Mouse (Mus musculus): Measurements from ENCODE around the gene Ccdc157. TPM values are rescaled to one million over a fixed set of nuclear protein-coding genes. Genes with fewer than 3 reads are reported as not detected.

The Ccdc157 gene
- polyA plus RNA-seq, 1 experiment from 2014 or later: 3.6 TPM

GRCm38 (mm10) chr11:4148536-4149156, 11.4 kb downstream of the Ccdc157 start:
- DNase-seq (ENCODE audit: low spot score): no peak
- Histone ChIP-seq H3K4me2 (ENCODE audit: low read depth, low read length) (no peak overlapping the region), H3K4me1 (ENCODE audit: control insufficient read depth, insufficient read depth, low read length) (no peaks in the 10 kb centered on the region), H3K9me3 (replicated peaks; ENCODE audit: control insufficient read depth, low read length) (no peaks in the 10 kb centered on the region), H3K4me3 (ENCODE audit: low read depth, low read length) (no peak overlapping the region), H3K9ac (replicated peaks; ENCODE audit: low read length) (no peak overlapping the region), H3K27ac (replicated peaks; ENCODE audit: low read depth, low read length) (no peak overlapping the region), H3K36me3 (replicated peaks; ENCODE audit: control insufficient read depth, insufficient read depth, low read depth, low read length) (peaks cover 2% of the 10 kb centered on the region; the same call in 1 of the 2 replicates), H3K27me3 (ENCODE audit: control insufficient read depth, insufficient read depth, low read length) (no peaks in the 10 kb centered on the region)
- WGBS: 84% methylated on average over 9 of the region's 9 CpGs
- ATAC-seq (replicated peaks; ENCODE audit: insufficient number of reproducible peaks, low FRiP score, low TSS enrichment, low read depth): no peak

GRCm38 (mm10) chr11:4148120-4148519, 12.0 kb downstream of the Ccdc157 start:
- Histone ChIP-seq H3K27ac (replicated peaks; ENCODE audit: low read depth, low read length) (no peak overlapping the region), H3K36me3 (replicated peaks; ENCODE audit: control insufficient read depth, insufficient read depth, low read depth, low read length) (peaks cover 2% of the 10 kb centered on the region; the same call in 1 of the 2 replicates), H3K4me2 (ENCODE audit: low read depth, low read length) (no peak overlapping the region), H3K4me3 (ENCODE audit: low read depth, low read length) (no peak overlapping the region), H3K4me1 (ENCODE audit: control insufficient read depth, insufficient read depth, low read length) (no peaks in the 10 kb centered on the region), H3K9me3 (replicated peaks; ENCODE audit: control insufficient read depth, low read length) (no peaks in the 10 kb centered on the region), H3K27me3 (ENCODE audit: control insufficient read depth, insufficient read depth, low read length) (no peaks in the 10 kb centered on the region), H3K9ac (replicated peaks; ENCODE audit: low read length) (no peak overlapping the region)
- ATAC-seq (replicated peaks; ENCODE audit: insufficient number of reproducible peaks, low FRiP score, low TSS enrichment, low read depth) (no peak), DNase-seq (ENCODE audit: low spot score) (no peak)
- 84% methylated on average over 5 of the region's 5 CpGs for WGBS

- DNase-seq (ENCODE audit: low spot score) (no peak), ATAC-seq (replicated peaks; ENCODE audit: insufficient number of reproducible peaks, low FRiP score, low TSS enrichment, low read depth) (no peak)
- Histone ChIP-seq H3K27ac (replicated peaks; ENCODE audit: low read depth, low read length) (no peak overlapping the region), H3K27me3 (ENCODE audit: control insufficient read depth, insufficient read depth, low read length) (no peaks in the 10 kb centered on the region), H3K4me3 (ENCODE audit: low read depth, low read length) (no peak overlapping the region), H3K4me2 (ENCODE audit: low read depth, low read length) (no peak overlapping the region), H3K9ac (replicated peaks; ENCODE audit: low read length) (no peak overlapping the region), H3K36me3 (replicated peaks; ENCODE audit: control insufficient read depth, insufficient read depth, low read depth, low read length) (peaks cover 2% of the 10 kb centered on the region), H3K4me1 (ENCODE audit: control insufficient read depth, insufficient read depth, low read length) (no peaks in the 10 kb centered on the region), H3K9me3 (replicated peaks; ENCODE audit: control insufficient read depth, low read length) (no peaks in the 10 kb centered on the region)
- WGBS: 88% methylated on average over 10 of the region's 10 CpGs
Measured at GRCm38 (mm10) chr11:4147098-4147497, 13.0 kb downstream of the Ccdc157 start.

GRCm38 (mm10) chr11:4146381-4146780, 13.7 kb downstream of the Ccdc157 start:
- no peak for ATAC-seq (replicated peaks; ENCODE audit: insufficient number of reproducible peaks, low FRiP score, low TSS enrichment, low read depth)
- no peak overlapping the region for H3K27ac ChIP-seq (replicated peaks; ENCODE audit: low read depth, low read length)
- no peaks in the 10 kb centered on the region for H3K27me3 ChIP-seq (ENCODE audit: control insufficient read depth, insufficient read depth, low read length)
- H3K9ac ChIP-seq (replicated peaks; ENCODE audit: low read length): no peak overlapping the region
- no peak for DNase-seq (ENCODE audit: low spot score)
- H3K4me2 ChIP-seq (ENCODE audit: low read depth, low read length): no peak overlapping the region
- no peaks in the 10 kb centered on the region for H3K9me3 ChIP-seq (replicated peaks; ENCODE audit: control insufficient read depth, low read length)
- 81% methylated on average over 6 of the region's 6 CpGs for WGBS
- H3K4me3 ChIP-seq (ENCODE audit: low read depth, low read length): no peak overlapping the region
- H3K4me1 ChIP-seq (ENCODE audit: control insufficient read depth, insufficient read depth, low read length): no peaks in the 10 kb centered on the region
- peaks cover 2% of the 10 kb centered on the region for H3K36me3 ChIP-seq (replicated peaks; ENCODE audit: control insufficient read depth, insufficient read depth, low read depth, low read length)

GRCm38 (mm10) chr11:4143281-4144062, 16.6 kb downstream of the Ccdc157 start:
- Histone ChIP-seq H3K27ac (replicated peaks; ENCODE audit: low read depth, low read length) (no peak overlapping the region), H3K4me1 (ENCODE audit: control insufficient read depth, insufficient read depth, low read length) (no peaks in the 10 kb centered on the region), H3K9me3 (replicated peaks; ENCODE audit: control insufficient read depth, low read length) (no peaks in the 10 kb centered on the region), H3K9ac (replicated peaks; ENCODE audit: low read length) (no peak overlapping the region), H3K36me3 (replicated peaks; ENCODE audit: control insufficient read depth, insufficient read depth, low read depth, low read length) (peaks cover 8% of the 10 kb centered on the region), H3K4me3 (ENCODE audit: low read depth, low read length) (no peak overlapping the region), H3K4me2 (ENCODE audit: low read depth, low read length) (no peak overlapping the region), H3K27me3 (ENCODE audit: control insufficient read depth, insufficient read depth, low read length) (no peaks in the 10 kb centered on the region)
- 91% methylated on average over 21 of the region's 21 CpGs for WGBS
- ATAC-seq (replicated peaks; ENCODE audit: insufficient number of reproducible peaks, low FRiP score, low TSS enrichment, low read depth) (no peak), DNase-seq (ENCODE audit: low spot score) (no peak)

GRCm38 (mm10) chr11:4142352-4142751, 17.7 kb downstream of the Ccdc157 start:
- Histone ChIP-seq H3K9me3 (replicated peaks; ENCODE audit: control insufficient read depth, low read length) (no peaks in the 10 kb centered on the region), H3K9ac (replicated peaks; ENCODE audit: low read length) (no peak overlapping the region), H3K36me3 (replicated peaks; ENCODE audit: control insufficient read depth, insufficient read depth, low read depth, low read length) (peaks cover 8% of the 10 kb centered on the region), H3K27ac (replicated peaks; ENCODE audit: low read depth, low read length) (no peak overlapping the region), H3K4me1 (ENCODE audit: control insufficient read depth, insufficient read depth, low read length) (no peaks in the 10 kb centered on the region), H3K4me3 (ENCODE audit: low read depth, low read length) (no peak overlapping the region), H3K4me2 (ENCODE audit: low read depth, low read length) (no peak overlapping the region), H3K27me3 (ENCODE audit: control insufficient read depth, insufficient read depth, low read length) (no peaks in the 10 kb centered on the region)
- DNase-seq (ENCODE audit: low spot score) (no peak), ATAC-seq (replicated peaks; ENCODE audit: insufficient number of reproducible peaks, low FRiP score, low TSS enrichment, low read depth) (no peak)
- WGBS: 87% methylated on average over 4 of the region's 4 CpGs

GRCm38 (mm10) chr11:4141505-4141904, 18.6 kb downstream of the Ccdc157 start:
- ATAC-seq (replicated peaks; ENCODE audit: insufficient number of reproducible peaks, low FRiP score, low TSS enrichment, low read depth): no peak
- Histone ChIP-seq H3K9me3 (replicated peaks; ENCODE audit: control insufficient read depth, low read length) (no peaks in the 10 kb centered on the region), H3K9ac (replicated peaks; ENCODE audit: low read length) (no peak overlapping the region), H3K4me1 (ENCODE audit: control insufficient read depth, insufficient read depth, low read length) (no peaks in the 10 kb centered on the region), H3K27me3 (ENCODE audit: control insufficient read depth, insufficient read depth, low read length) (no peaks in the 10 kb centered on the region), H3K36me3 (replicated peaks; ENCODE audit: control insufficient read depth, insufficient read depth, low read depth, low read length) (peaks cover 8% of the 10 kb centered on the region), H3K27ac (replicated peaks; ENCODE audit: low read depth, low read length) (no peak overlapping the region), H3K4me3 (ENCODE audit: low read depth, low read length) (no peak overlapping the region), H3K4me2 (ENCODE audit: low read depth, low read length) (no peak overlapping the region)
- DNase-seq (ENCODE audit: low spot score): no peak

GRCm38 (mm10) chr11:4138964-4139363, 21.1 kb downstream of the Ccdc157 start:
- DNase-seq (ENCODE audit: low spot score) (no peak), ATAC-seq (replicated peaks; ENCODE audit: insufficient number of reproducible peaks, low FRiP score, low TSS enrichment, low read depth) (no peak)
- no peak overlapping the region for H3K4me3 ChIP-seq (ENCODE audit: low read depth, low read length)
- peaks cover 8% of the 10 kb centered on the region for H3K36me3 ChIP-seq (replicated peaks; ENCODE audit: control insufficient read depth, insufficient read depth, low read depth, low read length)
- no peaks in the 10 kb centered on the region for H3K4me1 ChIP-seq (ENCODE audit: control insufficient read depth, insufficient read depth, low read length)
- no peak overlapping the region for H3K4me2 ChIP-seq (ENCODE audit: low read depth, low read length)
- H3K27me3 ChIP-seq (ENCODE audit: control insufficient read depth, insufficient read depth, low read length): no peaks in the 10 kb centered on the region
- H3K9ac ChIP-seq (replicated peaks; ENCODE audit: low read length): no peak overlapping the region
- WGBS: 69% methylated on average over 2 of the region's 2 CpGs
- no peaks in the 10 kb centered on the region for H3K9me3 ChIP-seq (replicated peaks; ENCODE audit: control insufficient read depth, low read length)
- H3K27ac ChIP-seq (replicated peaks; ENCODE audit: low read depth, low read length): no peak overlapping the region
